Mouse (Mus musculus): ENCODE measurements around the gene Cfap161.

- TF ChIP-seq POLR2A (IDR thresholded peaks at IDR 0.05; ENCODE audit: insufficient read depth, low read length) (no peak), CTCF (IDR thresholded peaks at IDR 0.05; ENCODE audit: low read depth, low read length) (no peak), EP300 (IDR thresholded peaks at IDR 0.05; ENCODE audit: insufficient read depth, low read depth, low read length) (no peak)
These were observed 6.1 kb upstream of the Cfap161 start for GRCm38 (mm10) chr7:83800561-83801482.
